Mouse (Mus musculus) bone marrow macrophage, adult 2 months (primary cell): ENCODE data around the gene Ulk4. TPM values are rescaled to one million over a fixed set of nuclear protein-coding genes. Genes with fewer than 3 reads are reported as not detected.

Source experiments
- H3K27ac ChIP-seq: 2 replicates; pipeline ENCODE4 v1.5.1; 2012; ENCODE audit warnings: low read depth, low read length; ENCODE audit not compliant: insufficient read depth
- H3K4me1 ChIP-seq: 2 replicates; pipeline ENCODE4 v1.6.1; 2012; ENCODE audit warnings: low read length; ENCODE audit not compliant: control insufficient read depth, insufficient read depth
- H3K4me3 ChIP-seq: 2 replicates; pipeline ENCODE4 v1.5.1; 2012; ENCODE audit warnings: mild to moderate bottlenecking, low read length, moderate library complexity; ENCODE audit not compliant: insufficient read depth
- CTCF ChIP-seq: IDR thresholded peaks from 2 replicates; pipeline ENCODE4 v1.5.1; 2012; ENCODE audit warnings: low read depth, mild to moderate bottlenecking, low read length, moderate library complexity
- POLR2A ChIP-seq: IDR thresholded peaks from 2 replicates; pipeline ENCODE4 v1.6.1; 2012; ENCODE audit warnings: mild to moderate bottlenecking, low read depth, low read length, borderline replicate concordance
- polyA plus RNA-seq: library from polyadenylated mRNA; stranded (reverse); fragments of >200 nt; gene quantifications from 2 replicates; pipeline ENCODE4 v1.2.4, GENCODE M21; 2012; ENCODE audit not compliant: missing spikeins, insufficient read depth, insufficient read length

Ulk4 gene
- polyA plus RNA-seq, 1 experiment, result 1.3 TPM

DNA sequence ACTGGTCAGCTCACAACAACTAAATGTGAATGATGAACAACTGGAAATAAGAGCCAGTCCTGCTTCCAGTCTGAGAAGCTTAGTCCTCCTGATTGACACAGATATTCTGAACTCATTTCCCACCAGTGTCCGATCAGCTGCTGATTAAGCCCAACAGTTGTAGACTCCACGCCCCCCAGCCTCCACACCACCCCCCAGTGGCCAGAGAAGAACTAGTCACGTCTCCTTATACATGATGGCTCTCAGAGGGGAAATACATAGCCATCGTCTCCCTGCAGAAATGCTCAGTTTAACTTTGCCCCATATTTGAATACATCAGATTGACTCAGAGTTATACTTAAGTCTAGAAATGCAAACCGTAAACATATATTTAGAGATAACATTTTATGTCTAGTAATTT is 184.4 kb downstream of the Ulk4 start:
- no peak overlapping the region for H3K27ac ChIP-seq
- TF ChIP-seq POLR2A, result no peak
- no peak for TF ChIP-seq CTCF
- H3K4me1 ChIP-seq, result no peaks in the 10 kb centered on the region
- H3K4me3 ChIP-seq, result no peak overlapping the region

- TF ChIP-seq CTCF, result no peak
- no peak for TF ChIP-seq POLR2A
- Histone ChIP-seq H3K27ac (no peak overlapping the region), H3K4me3 (no peak overlapping the region), H3K4me1 (no peaks in the 10 kb centered on the region)
These were observed 185.8 kb downstream of the Ulk4 start for GRCm38 (mm10) chr9:121091016-121091735.

- H3K4me1 ChIP-seq, result no peaks in the 10 kb centered on the region
- TF ChIP-seq CTCF (no peak), POLR2A (no peak)
- no peak overlapping the region for H3K27ac ChIP-seq
- H3K4me3 ChIP-seq, result no peak overlapping the region
These were observed 189.3 kb downstream of the Ulk4 start for GRCm38 (mm10) chr9:121087661-121088060.

DNA sequence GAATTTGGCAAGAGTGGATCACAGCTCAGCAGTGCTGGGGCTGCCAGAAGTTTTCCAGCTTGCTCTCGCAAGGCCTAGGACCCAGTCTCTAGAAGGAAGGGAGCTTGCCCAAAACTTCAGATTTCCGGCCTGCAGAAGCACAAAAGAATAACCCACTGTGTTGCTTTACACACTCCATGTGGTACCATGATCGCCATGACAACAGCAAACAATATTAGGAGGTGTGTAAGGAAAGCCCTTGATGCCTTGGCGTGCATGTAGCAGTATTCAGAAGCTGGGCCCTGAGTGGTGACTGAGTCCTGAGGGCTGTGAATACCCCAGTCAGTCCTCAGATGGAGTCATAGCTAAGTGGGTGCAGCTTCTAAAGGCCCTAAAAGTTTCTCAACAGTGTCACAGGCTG is 192.8 kb downstream of the Ulk4 start:
- no peak overlapping the region for H3K27ac ChIP-seq
- H3K4me1 ChIP-seq, result no peaks in the 10 kb centered on the region
- no peak overlapping the region for H3K4me3 ChIP-seq
- TF ChIP-seq POLR2A (no peak), CTCF (no peak)

DNA sequence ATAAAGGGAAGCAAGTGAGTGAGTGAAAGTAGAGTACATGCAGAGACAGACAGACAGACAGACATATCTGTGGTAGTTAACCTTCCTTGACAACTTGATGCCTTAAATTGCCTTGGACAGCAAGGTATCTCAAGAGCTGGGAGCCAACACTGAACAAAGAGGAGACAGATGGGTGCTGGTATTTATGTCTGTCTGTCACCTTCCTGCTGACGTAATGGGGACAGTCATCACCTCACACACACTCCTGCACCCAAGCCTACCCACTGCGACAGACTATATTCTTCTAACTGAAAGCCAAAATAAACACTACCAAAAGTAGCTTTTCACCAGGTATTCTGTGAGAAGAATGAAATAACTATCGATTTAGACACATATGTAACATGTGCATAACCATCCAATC is 196.2 kb downstream of the Ulk4 start:
- TF ChIP-seq POLR2A (no peak), CTCF (no peak)
- no peaks in the 10 kb centered on the region for H3K4me1 ChIP-seq
- no peak overlapping the region for H3K4me3 ChIP-seq
- H3K27ac ChIP-seq, result no peak overlapping the region

DNA sequence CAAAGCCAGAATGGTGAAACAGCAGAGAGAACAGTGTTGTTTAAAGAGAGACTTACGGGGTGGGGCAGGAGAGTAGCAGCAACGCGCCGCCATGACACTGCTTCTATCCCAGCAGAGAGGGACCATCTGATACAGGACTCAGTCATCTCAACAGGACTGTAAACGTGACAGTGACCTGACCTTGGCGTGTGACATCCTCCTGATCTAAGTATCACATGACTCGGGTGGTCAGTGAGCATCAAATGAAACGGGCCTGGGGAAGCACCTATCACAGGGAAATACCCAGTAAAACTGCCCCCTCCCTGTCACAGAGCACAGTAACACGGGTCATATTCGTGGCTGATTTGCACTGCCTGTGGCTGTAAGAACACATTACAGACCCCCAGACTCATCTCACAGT is 196.6 kb downstream of the Ulk4 start:
- Histone ChIP-seq H3K4me3 (no peak overlapping the region), H3K4me1 (no peaks in the 10 kb centered on the region), H3K27ac (no peak overlapping the region)
- TF ChIP-seq POLR2A (no peak), CTCF (no peak)

DNA sequence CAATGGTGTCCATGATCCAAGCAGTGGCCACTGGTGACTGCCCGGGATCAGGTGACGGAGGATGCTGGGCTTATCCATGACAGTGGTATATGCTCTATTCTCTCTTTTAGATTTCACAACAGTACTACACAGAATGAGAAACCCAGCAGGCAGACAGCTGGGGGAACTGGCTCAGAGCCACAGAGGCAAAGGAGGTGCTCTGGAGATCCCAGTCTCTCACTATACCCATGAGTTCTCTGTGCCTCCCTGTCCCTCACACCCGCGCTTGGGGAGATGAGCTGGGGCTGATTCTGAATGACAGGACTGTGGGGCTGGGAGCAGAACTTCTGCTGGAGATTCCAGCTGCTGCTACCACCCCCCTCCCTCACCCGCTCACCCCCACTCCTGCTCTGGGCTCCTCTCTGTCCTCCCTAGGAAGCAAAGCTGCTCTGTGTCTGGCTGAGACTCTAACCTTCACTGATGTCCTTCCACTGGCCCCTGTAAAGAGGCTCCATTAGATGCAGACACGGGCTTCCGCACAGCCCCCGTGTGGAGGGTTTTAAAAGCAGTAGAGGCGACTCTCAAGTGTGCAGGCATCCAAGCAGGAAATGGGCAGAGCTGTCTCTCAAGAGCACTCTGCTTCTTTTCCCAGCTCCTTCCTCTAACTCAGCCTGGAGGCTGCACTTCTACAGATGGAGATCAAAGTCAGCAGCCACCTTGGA is 197.5 kb downstream of the Ulk4 start:
- no peak for TF ChIP-seq POLR2A
- no peak for TF ChIP-seq CTCF
- Histone ChIP-seq H3K27ac (no peak overlapping the region), H3K4me1 (no peaks in the 10 kb centered on the region), H3K4me3 (no peak overlapping the region)

GRCm38 (mm10) chr9:121076291-121076690 is 200.7 kb downstream of the Ulk4 start:
- TF ChIP-seq POLR2A, result no peak
- no peak for TF ChIP-seq CTCF
- H3K27ac ChIP-seq, result no peak overlapping the region
- H3K4me1 ChIP-seq, result no peaks in the 10 kb centered on the region
- no peak overlapping the region for H3K4me3 ChIP-seq

- H3K4me1 ChIP-seq, result no peaks in the 10 kb centered on the region
- H3K4me3 ChIP-seq, result no peak overlapping the region
- no peak for TF ChIP-seq POLR2A
- no peak for TF ChIP-seq CTCF
- no peak overlapping the region for H3K27ac ChIP-seq
These were observed 201.8 kb downstream of the Ulk4 start for GRCm38 (mm10) chr9:121075246-121075645.

GRCm38 (mm10) chr9:121074726-121075125 is 202.3 kb downstream of the Ulk4 start:
- no peak overlapping the region for H3K4me3 ChIP-seq
- TF ChIP-seq CTCF (no peak), POLR2A (no peak)
- no peak overlapping the region for H3K27ac ChIP-seq
- no peaks in the 10 kb centered on the region for H3K4me1 ChIP-seq
